Mouse (Mus musculus) G1E (cell line): Measurements from ENCODE around the gene Slc37a1. TPM values are rescaled to one million over a fixed set of nuclear protein-coding genes. Genes with fewer than 3 reads are reported as not detected.

Source experiments
- ATAC-seq: 2 replicates; pipeline ENCODE4 v1.8.0; 2016; ENCODE audit warnings: mild to moderate bottlenecking; ENCODE audit not compliant: insufficient number of reproducible peaks, poor library complexity, low FRiP score, severe bottlenecking; ENCODE audit errors: extremely low read depth
- DNase-seq: peaks from one replicate; pipeline ENCODE4 v3.0.0; 2012; ENCODE audit warnings: low spot score
- H3K27me3 ChIP-seq: 2 replicates; pipeline ENCODE4 v1.6.1; 2012; ENCODE audit warnings: mild to moderate bottlenecking, low read length, inconsistent platforms; ENCODE audit not compliant: insufficient read depth
- H3K36me3 ChIP-seq: replicated peaks from 2 replicates; pipeline ENCODE3; 2012; ENCODE audit warnings: mild to moderate bottlenecking, inconsistent platforms
- H3K4me1 ChIP-seq: 2 replicates; pipeline ENCODE4 v1.6.1; 2012; ENCODE audit warnings: low read depth, low read length, inconsistent platforms, mixed read lengths; ENCODE audit not compliant: insufficient read depth
- H3K4me3 ChIP-seq: 2 replicates; pipeline ENCODE4 v1.5.1; 2012; ENCODE audit warnings: low read depth, mild to moderate bottlenecking, inconsistent platforms, low read length, moderate library complexity, mixed read lengths
- H3K9me3 ChIP-seq: replicated peaks from 2 replicates; pipeline ENCODE4 v1.6.1; 2012; ENCODE audit warnings: inconsistent platforms
- CTCF ChIP-seq: IDR thresholded peaks from 2 replicates; pipeline ENCODE4 v1.5.1; 2012; ENCODE audit warnings: low read depth, low read length, inconsistent platforms, mixed read lengths
- GATA1 ChIP-seq: IDR thresholded peaks from 2 replicates; pipeline ENCODE4 v1.6.1; 2012; ENCODE audit warnings: borderline replicate concordance, low read length, inconsistent platforms, mixed read lengths
- GATA2 ChIP-seq: IDR thresholded peaks from 2 replicates; pipeline ENCODE4 v1.6.1; 2012; ENCODE audit warnings: low read depth, low read length, inconsistent platforms, borderline replicate concordance
- POLR2AphosphoS5 ChIP-seq: IDR thresholded peaks from 2 replicates; pipeline ENCODE4 v1.6.1; 2012; ENCODE audit warnings: low read depth, low read length, inconsistent platforms; ENCODE audit not compliant: insufficient replicate concordance
- TAL1 ChIP-seq: conservative IDR thresholded peaks from 2 replicates; pipeline ENCODE4 v1.6.1; 2012; ENCODE audit warnings: low read depth, low read length, inconsistent platforms, mixed read lengths
- polyA plus RNA-seq: library from polyadenylated mRNA; stranded (reverse); fragments of >175 nt; gene quantifications from 2 replicates; pipeline ENCODE4 v1.2.3, GENCODE M21; 2012
- total RNA-seq, 2 experiments: library from RNA; stranded (forward) in 1 of 2; stranded (reverse) in 1 of 2; fragments of 200-1000 nt in 1 of 2; fragments of >200 nt in 1 of 2; fragmentation: Nextera tagmentation in 1 of 2; gene quantifications; 2 replicates each; pipeline ENCODE4 v1.2.3; 2014 to 2017

Slc37a1 gene
- total and polyA plus RNA-seq, 3 experiments: 0.38 TPM; not detected in 2

GRCm38 (mm10) chr17:31272416-31273165 lies 14.0 kb upstream of the Slc37a1 start:
- no peaks in the 10 kb centered on the region for H3K27me3 ChIP-seq
- H3K36me3 ChIP-seq: no peaks in the 10 kb centered on the region
- no peaks in the 10 kb centered on the region for H3K4me1 ChIP-seq
- no peak for TF ChIP-seq CTCF
- peaks cover 57% of the 10 kb centered on the region for H3K9me3 ChIP-seq
- no peak overlapping the region for H3K4me3 ChIP-seq
- ATAC-seq (no peak), DNase-seq (no peak)

- Histone ChIP-seq H3K36me3 (no peaks in the 10 kb centered on the region), H3K9me3 (peaks cover 60% of the 10 kb centered on the region), H3K4me1 (no peaks in the 10 kb centered on the region), H3K27me3 (no peaks in the 10 kb centered on the region), H3K4me3 (no peak overlapping the region)
- ATAC-seq (no peak), DNase-seq (no peak)
- TF ChIP-seq TAL1 (no peak), POLR2AphosphoS5 (no peak), GATA1 (no peak), CTCF (no peak), GATA2 (no peak)
Observed at GRCm38 (mm10) chr17:31273631-31274030, 13.0 kb upstream of the Slc37a1 start.

- TF ChIP-seq TAL1 (no peak), POLR2AphosphoS5 (no peak), GATA2 (no peak), CTCF (no peak), GATA1 (no peak)
- no peaks in the 10 kb centered on the region for H3K27me3 ChIP-seq
- peaks cover 64% of the 10 kb centered on the region for H3K9me3 ChIP-seq
- H3K4me1 ChIP-seq: no peaks in the 10 kb centered on the region
- ATAC-seq (no peak), DNase-seq (no peak)
- H3K4me3 ChIP-seq: no peak overlapping the region
- no peaks in the 10 kb centered on the region for H3K36me3 ChIP-seq
Observed at GRCm38 (mm10) chr17:31275181-31275580, 11.4 kb upstream of the Slc37a1 start.

GRCm38 (mm10) chr17:31276207-31276921 lies 10.2 kb upstream of the Slc37a1 start:
- no peak for DNase-seq
- no peak for ATAC-seq
- H3K4me3 ChIP-seq: no peak overlapping the region

GRCm38 (mm10) chr17:31276922-31277918 lies 9.4 kb upstream of the Slc37a1 start, which contains the start of gene Rsph1:
Gene Rsph1 (minus strand): TSS chr17:31277383.
- TF ChIP-seq GATA2 (no peak), POLR2AphosphoS5 (no peak), GATA1 (no peak), TAL1 (no peak), CTCF (no peak)
- no peaks in the 10 kb centered on the region for H3K27me3 ChIP-seq
- H3K4me1 ChIP-seq: no peaks in the 10 kb centered on the region
- H3K36me3 ChIP-seq: no peaks in the 10 kb centered on the region
- peaks cover 66% of the 10 kb centered on the region for H3K9me3 ChIP-seq
- no peak for DNase-seq
- ATAC-seq: no peak
- no peak within 1 kb of the TSS; the same call in 1 of the 2 replicates for H3K4me3 ChIP-seq

More at GRCm38 (mm10) chr17:31276207-31276921, 10.2 kb upstream of the Slc37a1 start:
- TF ChIP-seq CTCF: no peak
- no peak for TF ChIP-seq GATA2
- TF ChIP-seq GATA1: no peak
- no peak for TF ChIP-seq POLR2AphosphoS5
- TF ChIP-seq TAL1: no peak
- H3K9me3 ChIP-seq: peaks cover 60% of the 10 kb centered on the region
- no peaks in the 10 kb centered on the region for H3K27me3 ChIP-seq
- H3K36me3 ChIP-seq: no peaks in the 10 kb centered on the region
- no peaks in the 10 kb centered on the region for H3K4me1 ChIP-seq

GRCm38 (mm10) chr17:31277931-31278330 lies 8.7 kb upstream of the Slc37a1 start:
- Histone ChIP-seq H3K4me1 (no peaks in the 10 kb centered on the region), H3K4me3 (no peak overlapping the region), H3K36me3 (no peaks in the 10 kb centered on the region), H3K27me3 (no peaks in the 10 kb centered on the region), H3K9me3 (peaks cover 69% of the 10 kb centered on the region)
- ATAC-seq (no peak), DNase-seq (no peak)
- TF ChIP-seq GATA1 (no peak), GATA2 (no peak), CTCF (no peak), TAL1 (no peak), POLR2AphosphoS5 (no peak)
